Mouse (Mus musculus) brain, embryonic 14.5 days (tissue): Measurements from ENCODE around the gene Chrm1.

Source experiments
- CTCF ChIP-seq: fragments of 200-500 bp; IDR thresholded peaks from 2 replicates; pipeline ENCODE4 v1.5.1; 2012; ENCODE audit warnings: inconsistent platforms, mild to moderate bottlenecking, moderate library complexity, borderline replicate concordance; ENCODE audit not compliant: insufficient read depth, insufficient read length; ENCODE audit errors: extremely low read depth
- POLR2A ChIP-seq: fragments of 200-500 bp; IDR thresholded peaks from 2 replicates; pipeline ENCODE4 v1.6.1; 2012; ENCODE audit warnings: mild to moderate bottlenecking, inconsistent platforms, borderline replicate concordance; ENCODE audit not compliant: poor library complexity, insufficient read depth, insufficient read length, severe bottlenecking; ENCODE audit errors: extremely low read depth

- TF ChIP-seq POLR2A (no peak), CTCF (no peak)
These were observed 64.0 kb downstream of the Chrm1 start for GRCm38 (mm10) chr19:8727495-8728114.
